Mouse (Mus musculus): Measurements from ENCODE around the gene Hint1.

Gene Hint1

GRCm38 (mm10) chr11:54902333-54903323, 36.4 kb downstream of the Hint1 start, which contains the start of gene Gpx3:
TSS of gene Gpx3 (plus strand) at chr11:54902453.
- no peak for DNase-seq

GRCm38 (mm10) chr11:54903339-54903738, 37.2 kb downstream of the Hint1 start:
- no peak for DNase-seq

- no peak for DNase-seq
These were observed 37.9 kb downstream of the Hint1 start for GRCm38 (mm10) chr11:54903940-54904706.

- no peak for DNase-seq
These were observed 38.9 kb downstream of the Hint1 start for GRCm38 (mm10) chr11:54905086-54905485.

GRCm38 (mm10) chr11:54905931-54906330, 39.7 kb downstream of the Hint1 start:
- DNase-seq: no peak

- DNase-seq: no peak
These were observed 40.3 kb downstream of the Hint1 start for GRCm38 (mm10) chr11:54906466-54906865.

- no peak for DNase-seq
These were observed 41.1 kb downstream of the Hint1 start for GRCm38 (mm10) chr11:54907259-54907658.

GRCm38 (mm10) chr11:54909273-54909672, 43.1 kb downstream of the Hint1 start:
- DNase-seq: no peak

- DNase-seq: no peak
These were observed 44.0 kb downstream of the Hint1 start for GRCm38 (mm10) chr11:54910081-54910665.

- no peak for DNase-seq
These were observed 45.0 kb downstream of the Hint1 start for GRCm38 (mm10) chr11:54911201-54911600.

- no peak for DNase-seq
These were observed 45.7 kb downstream of the Hint1 start for GRCm38 (mm10) chr11:54911671-54912502.

- DNase-seq: no peak
These were observed 46.5 kb downstream of the Hint1 start for GRCm38 (mm10) chr11:54912503-54913316.

- no peak for DNase-seq
These were observed 47.7 kb downstream of the Hint1 start for GRCm38 (mm10) chr11:54913841-54914240.

- no peak for DNase-seq
These were observed 51.3 kb downstream of the Hint1 start for GRCm38 (mm10) chr11:54917461-54917860.

GRCm38 (mm10) chr11:54918273-54918672, 52.1 kb downstream of the Hint1 start:
- no peak for DNase-seq
